Mouse (Mus musculus) brain, adult 2 months (tissue): Measurements from ENCODE around the gene Asah2.

Source experiments
- DNase-seq: peaks from one replicate; pipeline ENCODE4 v3.0.0; 2011; ENCODE audit warnings: low read depth, low spot score

The Asah2 gene

GRCm38 (mm10) chr19:31975882-31976281 lies 132.1 kb downstream of the Asah2 start:
- no peak for DNase-seq

GRCm38 (mm10) chr19:31971998-31972397 lies 136.0 kb downstream of the Asah2 start:
- peak; percentile 84 for DNase-seq

- DNase-seq: no peak
Observed at GRCm38 (mm10) chr19:31971405-31971804, 136.6 kb downstream of the Asah2 start.

GRCm38 (mm10) chr19:31967933-31968532 lies 140.0 kb downstream of the Asah2 start:
- DNase-seq: peak; percentile 39

GRCm38 (mm10) chr19:31963147-31963546 lies 144.9 kb downstream of the Asah2 start:
- DNase-seq: no peak

GRCm38 (mm10) chr19:31960434-31960833 lies 147.6 kb downstream of the Asah2 start:
- DNase-seq: no peak

GRCm38 (mm10) chr19:31956359-31956758 lies 151.7 kb downstream of the Asah2 start:
- DNase-seq: no peak

- no peak for DNase-seq
Observed at GRCm38 (mm10) chr19:31954696-31955095, 153.3 kb downstream of the Asah2 start.

GRCm38 (mm10) chr19:31954267-31954666 lies 153.7 kb downstream of the Asah2 start:
- no peak for DNase-seq

- DNase-seq: peak; percentile 29
Observed at GRCm38 (mm10) chr19:31953799-31954198, 154.2 kb downstream of the Asah2 start.

GRCm38 (mm10) chr19:31950793-31951489 lies 157.1 kb downstream of the Asah2 start:
- DNase-seq: no peak
